Mouse (Mus musculus) ES-Bruce4 (cell line): Measurements from ENCODE around the gene Dynll1.

Experiments
- CTCF ChIP-seq: IDR thresholded peaks from one replicate; pipeline ENCODE4 v1.8.1; 2011; ENCODE audit warnings: low read depth, low read length
- EP300 ChIP-seq: IDR thresholded peaks from 2 replicates; pipeline ENCODE4 v1.6.1; 2011; ENCODE audit warnings: low read depth, low read length; ENCODE audit not compliant: insufficient read depth
- POLR2A ChIP-seq: IDR thresholded peaks from one replicate; pipeline ENCODE4 v1.8.1; 2011; ENCODE audit warnings: low read length; ENCODE audit not compliant: insufficient read depth

DNA sequence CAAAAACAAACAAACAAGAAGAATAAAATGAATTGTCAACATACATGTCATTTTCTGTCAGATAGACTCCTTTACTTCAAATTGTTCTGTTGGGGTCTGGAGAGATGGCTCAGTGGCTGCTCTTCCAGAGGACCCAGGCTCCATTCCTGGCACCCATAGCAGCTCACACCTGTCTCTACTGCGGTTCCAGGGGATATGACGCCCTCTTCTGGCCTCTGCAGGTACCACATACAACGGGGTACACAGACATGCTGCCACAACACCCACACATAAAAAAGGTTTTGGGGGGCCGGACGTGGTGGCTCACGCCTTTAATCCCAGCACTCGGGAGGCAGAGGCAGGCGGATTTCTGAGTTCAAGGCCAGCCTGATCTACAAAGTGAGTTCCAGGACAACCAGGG, 6.6 kb downstream of the Dynll1 start:
- TF ChIP-seq EP300 (no peak), CTCF (peak; percentile 69), POLR2A (no peak)
